Mouse (Mus musculus) olfactory bulb, adult 2 months (tissue): ENCODE data around the gene Ddi2. TPM values are rescaled to one million over a fixed set of nuclear protein-coding genes. Genes with fewer than 3 reads are reported as not detected.

Source experiments
- H3K27ac ChIP-seq: fragments of 200-500 bp; 2 replicates; pipeline ENCODE4 v1.5.1; 2012; ENCODE audit warnings: low read depth, low read length; ENCODE audit not compliant: insufficient read depth
- H3K4me1 ChIP-seq: fragments of 200-500 bp; 2 replicates; pipeline ENCODE4 v1.6.1; 2012; ENCODE audit warnings: low read length; ENCODE audit not compliant: control insufficient read depth, insufficient read depth
- H3K4me3 ChIP-seq: fragments of 200-500 bp; 2 replicates; pipeline ENCODE4 v1.5.1; 2012; ENCODE audit warnings: mild to moderate bottlenecking, low read depth, low read length, moderate library complexity; ENCODE audit not compliant: insufficient read depth
- CTCF ChIP-seq: fragments of 200-500 bp; IDR thresholded peaks from 2 replicates; pipeline ENCODE4 v1.5.1; 2012; ENCODE audit warnings: low read depth, mild to moderate bottlenecking, low read length, moderate library complexity; ENCODE audit not compliant: insufficient read depth
- POLR2A ChIP-seq: fragments of 200-500 bp; IDR thresholded peaks from 2 replicates; pipeline ENCODE4 v1.6.1; 2012; ENCODE audit warnings: mild to moderate bottlenecking, low read depth, low read length, moderate library complexity; ENCODE audit not compliant: insufficient read depth
- WGBS: fragments of 180-500 bp; shearing (Covaris S2); methylation state at CpG from one replicate; pipeline ENCODE4 v1.1.7; 2018; 5-methylcytosine and 5-hydroxymethylcytosine counted together
- polyA plus RNA-seq: library from polyadenylated mRNA; stranded (reverse); fragments of >200 nt; gene quantifications from 2 replicates; pipeline ENCODE4 v1.2.4, GENCODE M21; 2012; ENCODE audit warnings: low replicate concordance; ENCODE audit not compliant: missing spikeins, insufficient read depth, insufficient read length

Gene Ddi2
- polyA plus RNA-seq, 1 experiment = 31.7 TPM

DNA sequence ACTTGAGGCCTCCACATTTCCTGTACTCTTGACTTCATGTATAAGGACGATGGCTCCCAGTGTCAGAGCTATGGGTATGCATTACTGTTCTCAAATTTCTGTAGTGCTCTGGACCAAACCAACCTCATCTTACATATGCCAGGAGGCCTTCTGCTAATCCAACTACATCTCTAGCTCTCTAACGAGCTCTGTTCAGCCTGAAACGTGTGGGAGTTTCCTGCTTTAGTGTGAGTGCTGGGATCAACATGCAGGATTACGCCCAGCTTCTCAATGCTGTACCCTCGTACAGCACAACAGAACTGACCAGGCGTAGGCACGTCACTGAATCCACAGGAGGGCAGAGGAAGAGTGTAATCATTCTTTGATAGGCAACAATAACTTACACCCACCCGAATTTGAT, 36.7 kb downstream of the Ddi2 start:
- Histone ChIP-seq H3K4me3 (no peak overlapping the region), H3K27ac (no peak overlapping the region), H3K4me1 (peaks cover 8% of the 10 kb centered on the region)
- no peak for TF ChIP-seq POLR2A
- no peak for TF ChIP-seq CTCF
- 59% methylated on average over 8 of the region's 8 CpGs for whole genome bisulfite sequencing

DNA sequence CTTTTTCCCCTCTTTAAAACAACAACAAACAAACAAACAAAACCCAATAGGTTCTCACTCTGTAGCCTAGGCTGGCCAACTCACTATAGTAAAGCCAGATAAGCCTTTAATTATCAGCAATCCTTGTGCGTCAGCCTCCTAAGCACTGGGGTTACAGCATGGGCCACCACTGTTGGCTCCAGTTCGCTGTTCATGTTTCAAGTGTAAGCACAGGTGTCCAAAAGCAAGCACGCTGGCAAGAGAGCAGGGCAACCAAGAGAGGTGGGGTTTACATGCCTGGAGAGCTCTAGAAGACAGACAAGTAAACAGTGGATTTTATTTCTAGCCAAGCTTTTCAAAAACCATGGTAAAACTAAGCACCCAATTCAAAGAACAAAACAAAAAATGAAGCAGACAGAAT, 37.1 kb downstream of the Ddi2 start:
- Histone ChIP-seq H3K27ac (no peak overlapping the region), H3K4me3 (no peak overlapping the region)
- 85% methylated on average over 3 of the region's 3 CpGs for WGBS

DNA sequence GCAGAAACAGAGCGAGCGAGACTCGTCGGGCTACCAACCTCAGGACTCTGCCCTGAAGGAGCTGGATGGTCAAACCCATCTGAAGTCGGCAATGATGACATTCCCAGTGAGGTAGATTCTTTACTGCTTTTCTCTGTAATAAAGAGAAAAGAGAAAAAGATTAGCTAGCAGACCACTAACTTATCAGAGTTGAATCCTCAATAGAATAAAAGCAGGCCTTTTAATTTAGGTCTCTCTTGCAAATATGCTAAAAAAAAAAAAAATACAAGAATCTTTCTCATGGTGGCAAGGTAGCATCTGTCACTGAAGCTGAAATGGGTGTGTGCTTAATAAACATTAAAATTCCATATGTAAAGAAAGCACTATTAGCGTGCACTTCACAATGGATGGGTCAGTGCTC, 37.7 kb downstream of the Ddi2 start, which contains the start of gene Rsc1a1:
Gene Rsc1a1, minus strand, starts transcription at position 101 of the 400 bp plus-strand sequence.
- Histone ChIP-seq H3K4me1 (peaks cover 8% of the 10 kb centered on the region), H3K4me3 (no peak within 1 kb of the TSS), H3K27ac (no peak within 1 kb of the TSS)
- TF ChIP-seq CTCF (no peak), POLR2A (no peak)
- WGBS = 94% methylated on average over 6 of the region's 6 CpGs

More for the DNA sequence above, 37.1 kb downstream of the Ddi2 start:
- TF ChIP-seq POLR2A (no peak), CTCF (no peak)
- peaks cover 8% of the 10 kb centered on the region for H3K4me1 ChIP-seq

DNA sequence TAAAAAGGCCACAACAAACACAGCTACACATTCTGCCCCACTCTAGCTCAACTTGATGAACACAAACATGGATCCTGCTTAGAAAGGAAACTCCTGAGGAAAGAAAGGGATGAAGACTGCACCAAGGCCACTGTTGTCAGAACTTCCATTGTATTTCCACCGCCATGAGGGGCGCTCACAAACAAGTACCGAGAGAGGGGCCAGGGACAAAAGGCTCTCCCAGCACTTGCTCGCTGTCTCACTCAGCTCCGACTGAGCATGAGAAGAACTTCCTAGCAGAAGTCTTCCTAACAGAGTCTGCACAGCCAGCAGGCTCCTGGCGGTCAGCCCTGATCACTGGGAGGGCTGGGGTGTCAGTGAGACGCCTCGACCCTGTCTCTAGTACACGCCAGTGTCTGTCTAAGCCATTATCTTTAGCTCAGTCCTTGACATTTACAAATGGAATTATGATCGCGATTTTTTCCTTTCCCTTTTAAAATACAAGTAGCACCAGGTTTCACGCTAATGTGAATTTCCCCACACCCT, 40.5 kb downstream of the Ddi2 start:
- H3K4me3 ChIP-seq = no peak overlapping the region
- no peak overlapping the region for H3K27ac ChIP-seq
- TF ChIP-seq POLR2A = no peak
- TF ChIP-seq CTCF = no peak
- 65% methylated on average over 12 of the region's 12 CpGs for WGBS
- H3K4me1 ChIP-seq = peaks cover 8% of the 10 kb centered on the region

DNA sequence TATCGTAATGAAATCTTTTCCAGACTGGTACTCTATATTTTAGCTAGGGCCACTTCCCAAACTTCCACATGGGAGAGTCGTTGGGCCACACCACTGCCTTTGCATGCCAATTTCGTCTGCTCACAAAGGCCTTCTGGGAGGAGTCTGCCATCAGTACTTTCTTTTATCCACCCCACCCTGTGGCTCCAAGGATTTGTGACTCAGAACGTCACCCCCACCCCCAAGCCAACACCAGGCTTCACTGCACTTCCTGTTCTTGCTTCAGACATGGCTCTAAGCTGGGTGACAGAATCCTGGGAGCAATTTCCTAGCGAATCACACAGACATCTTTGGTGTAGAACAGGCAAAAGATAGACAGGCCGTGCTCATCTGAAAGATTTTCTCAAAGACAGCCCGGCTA, 41.5 kb downstream of the Ddi2 start:
- TF ChIP-seq POLR2A (no peak), CTCF (no peak)
- H3K27ac ChIP-seq = no peak overlapping the region
- 45% methylated on average over 7 of the region's 7 CpGs for WGBS
- no peak overlapping the region for H3K4me3 ChIP-seq
- H3K4me1 ChIP-seq = peaks cover 8% of the 10 kb centered on the region

DNA sequence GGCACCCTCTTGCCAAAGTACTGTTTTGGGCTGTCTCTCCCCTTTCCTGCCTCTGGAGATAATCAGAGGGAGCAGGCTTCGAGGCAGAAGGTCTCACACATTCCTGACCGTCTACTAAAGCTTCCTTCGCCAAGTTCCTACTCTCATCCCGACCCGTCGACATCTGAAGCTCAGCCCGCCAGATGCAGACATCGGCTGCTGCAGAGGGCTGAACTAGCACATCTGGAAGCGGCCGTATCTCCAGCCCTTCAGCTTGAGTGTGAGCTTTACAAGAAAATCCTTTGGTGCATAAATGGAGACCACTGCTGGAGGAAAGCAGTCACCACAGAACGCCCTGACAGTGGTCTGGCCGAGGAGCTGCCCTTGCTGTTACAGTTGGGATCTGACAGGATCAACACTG, 42.3 kb downstream of the Ddi2 start:
- no peak overlapping the region for H3K27ac ChIP-seq
- no peak overlapping the region for H3K4me3 ChIP-seq
- no peak for TF ChIP-seq POLR2A
- no peak for TF ChIP-seq CTCF
- WGBS = 78% methylated on average over 12 of the region's 12 CpGs
- peaks cover 8% of the 10 kb centered on the region for H3K4me1 ChIP-seq

DNA sequence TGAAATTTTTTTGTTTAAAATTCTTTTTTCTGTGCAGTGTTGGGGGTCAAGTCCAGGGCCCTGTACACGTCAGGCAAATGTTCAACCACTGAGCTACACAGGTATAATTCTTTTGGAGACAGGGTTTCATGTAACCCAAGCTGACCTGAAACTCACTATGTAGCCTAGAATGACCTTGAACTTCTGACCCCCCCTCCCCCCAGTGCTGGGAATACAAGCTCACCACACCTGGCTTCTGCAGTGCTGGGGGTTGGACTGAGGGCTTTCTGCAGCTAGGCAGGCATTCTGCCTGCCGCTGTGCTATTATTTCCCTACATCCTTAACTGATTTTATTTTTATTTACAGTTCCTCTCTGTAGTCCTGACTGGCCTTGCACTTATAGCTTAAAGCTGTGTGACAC, 44.2 kb downstream of the Ddi2 start:
- TF ChIP-seq CTCF (no peak), POLR2A (no peak)
- 79% methylated on average over 2 of the region's 2 CpGs for WGBS
- Histone ChIP-seq H3K4me3 (no peak overlapping the region), H3K27ac (no peak overlapping the region), H3K4me1 (peaks cover 8% of the 10 kb centered on the region)

DNA sequence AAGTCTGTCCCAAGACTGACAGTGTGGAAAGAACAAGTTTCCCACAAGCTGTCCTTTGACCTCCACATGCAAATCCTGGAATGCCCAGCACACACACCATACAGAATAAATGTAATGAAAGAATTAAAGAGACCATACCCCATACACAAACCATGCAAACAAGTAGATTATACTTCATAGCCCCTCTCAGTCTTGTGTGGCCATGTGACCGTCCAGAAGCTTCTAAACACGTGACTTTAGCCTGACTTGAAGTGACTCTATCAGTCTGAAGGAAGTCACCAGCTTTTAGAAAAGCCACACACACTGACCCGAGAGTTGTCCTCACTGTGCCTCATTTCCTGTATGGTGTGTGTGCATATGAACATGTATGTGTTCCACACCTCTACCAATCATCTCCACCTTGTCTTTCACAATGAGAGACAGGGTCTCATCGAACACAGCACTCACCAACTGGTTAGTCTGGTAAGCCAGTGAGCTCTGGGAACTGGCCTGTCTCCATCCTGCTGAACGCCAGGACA, 46.7 kb downstream of the Ddi2 start:
- no peak overlapping the region for H3K4me3 ChIP-seq
- TF ChIP-seq CTCF (no peak), POLR2A (no peak)
- no peaks in the 10 kb centered on the region for H3K4me1 ChIP-seq
- WGBS = 89% methylated on average over 5 of the region's 5 CpGs
- H3K27ac ChIP-seq = no peak overlapping the region

DNA sequence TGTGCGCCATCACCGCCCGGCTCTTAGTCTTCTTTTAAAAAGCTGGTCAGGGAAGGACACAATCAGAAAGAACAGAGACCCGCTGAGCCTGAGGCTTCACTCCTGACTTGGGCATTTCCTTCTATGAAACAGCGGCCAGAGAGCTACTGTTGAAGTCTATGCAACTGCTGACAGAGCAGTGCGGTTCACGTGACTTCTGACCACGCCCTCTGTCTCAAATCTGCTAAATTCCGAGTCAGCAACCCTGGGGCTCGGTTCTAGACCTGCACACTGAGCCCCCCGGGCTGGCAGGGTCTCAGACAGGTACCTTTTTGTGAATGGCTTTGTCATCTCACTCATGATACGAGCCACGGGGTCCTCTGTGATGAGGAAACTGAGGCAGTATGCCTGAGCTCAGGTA, 50.9 kb downstream of the Ddi2 start:
- 83% methylated on average over 13 of the region's 13 CpGs for WGBS

DNA sequence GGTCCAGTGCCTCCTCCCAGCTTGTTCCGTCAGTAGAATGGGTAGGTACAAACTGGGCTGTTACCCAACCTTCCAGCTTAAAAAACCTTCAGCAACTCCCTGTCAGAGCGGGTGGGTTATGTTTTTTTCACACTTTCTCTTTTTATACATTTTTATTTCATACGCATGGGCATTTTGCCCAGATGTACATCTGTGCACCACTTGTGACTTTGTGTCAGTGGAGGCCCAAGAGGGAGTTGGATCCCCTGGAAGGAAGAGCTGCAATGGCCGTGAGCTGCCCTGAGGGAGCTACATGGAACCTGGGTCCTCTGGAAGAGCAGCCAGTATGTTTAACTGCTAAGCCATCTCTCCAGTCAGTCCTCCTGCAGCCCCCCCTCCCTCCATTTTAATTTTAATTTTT, 51.8 kb downstream of the Ddi2 start:
- no peak for TF ChIP-seq CTCF
- TF ChIP-seq POLR2A = no peak
- Histone ChIP-seq H3K27ac (no peak overlapping the region), H3K4me1 (no peaks in the 10 kb centered on the region), H3K4me3 (no peak overlapping the region)
- 91% methylated on average over 4 of the region's 4 CpGs for WGBS

More for the DNA sequence above, 50.9 kb downstream of the Ddi2 start:
- H3K27ac ChIP-seq = no peak overlapping the region
- H3K4me1 ChIP-seq = no peaks in the 10 kb centered on the region
- H3K4me3 ChIP-seq = no peak overlapping the region
- TF ChIP-seq POLR2A (no peak), CTCF (no peak)
